Mouse (Mus musculus): ENCODE data around the gene Tfeb. TPM values are rescaled to one million over a fixed set of nuclear protein-coding genes. Genes with fewer than 3 reads are reported as not detected.

The Tfeb gene
- polyA plus RNA-seq, 1 experiment = 7.6 TPM

DNA sequence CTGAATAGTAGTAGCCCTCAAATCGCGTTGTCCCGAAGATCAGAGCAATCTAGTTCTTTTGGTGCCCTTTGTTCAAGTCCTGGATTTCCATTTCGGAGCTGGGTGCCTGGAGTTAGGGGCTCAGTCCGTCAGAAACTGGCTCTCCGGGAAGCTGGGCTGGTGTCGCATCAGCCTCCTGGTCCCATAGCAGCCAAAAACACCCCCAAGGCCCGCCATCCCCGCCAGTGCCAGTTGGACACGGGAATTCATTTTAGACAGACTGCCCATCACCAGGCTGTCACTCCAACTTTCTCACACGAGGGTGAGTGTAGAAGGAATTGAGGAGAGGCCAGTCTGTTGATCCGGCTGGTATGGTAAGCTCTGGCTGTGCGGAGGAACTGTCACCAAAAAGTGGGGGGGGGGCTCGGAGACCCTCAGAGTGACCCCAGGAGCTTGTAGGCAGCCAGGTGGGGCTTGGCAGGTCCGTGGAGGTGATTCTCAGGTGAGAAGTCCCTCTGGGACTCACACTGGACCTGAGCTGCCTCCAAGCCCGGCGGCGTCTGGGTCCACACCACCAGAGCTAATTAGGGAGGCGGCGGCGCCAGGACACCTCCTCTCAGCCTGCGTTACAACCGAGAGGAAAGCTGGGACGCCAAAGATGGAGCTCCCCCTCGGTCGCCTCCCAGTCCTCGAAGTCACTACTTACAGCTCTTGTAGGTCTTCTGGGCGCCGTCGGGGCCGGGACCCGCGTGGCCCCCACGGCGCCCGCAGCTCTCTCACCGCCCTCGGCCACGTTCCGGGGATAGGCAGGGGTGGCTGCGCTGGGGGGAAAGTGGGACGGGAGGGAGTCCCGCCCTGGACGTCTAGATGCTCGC lies 97.0 kb downstream of the Tfeb start:
- Histone ChIP-seq H3K27me3 (ENCODE audit: control insufficient read depth, insufficient read depth, insufficient read length) (peaks cover 28% of the 10 kb centered on the region), H3K79me3 (ENCODE audit: low read depth) (no peaks in the 10 kb centered on the region), H3K4me3 (ENCODE audit: insufficient read depth, poor library complexity, severe bottlenecking) (no peak overlapping the region), H3ac (ENCODE audit: control insufficient read depth, insufficient read length, low read depth) (no peak overlapping the region), H3K79me2 (ENCODE audit: control insufficient read depth, insufficient read depth) (no peaks in the 10 kb centered on the region), H3K36me3 (ENCODE audit: control insufficient read depth, insufficient read depth) (no peaks in the 10 kb centered on the region)
- TF ChIP-seq MYOG (IDR thresholded peaks at IDR 0.05; ENCODE audit: control insufficient read depth, extremely low read depth, insufficient read length) (no peak), USF1 (IDR thresholded peaks at IDR 0.05; ENCODE audit: low read depth) (no peak), CTCF (IDR thresholded peaks at IDR 0.05; ENCODE audit: control insufficient read depth, insufficient read depth, insufficient read length) (no peak), MAX (IDR thresholded peaks at IDR 0.05) (no peak), MYOD1 (IDR thresholded peaks at IDR 0.05; ENCODE audit: control insufficient read depth, insufficient read length, low read depth) (no peak), CEBPB (IDR thresholded peaks at IDR 0.05; ENCODE audit: low read depth) (no peak), FOSL1 (IDR thresholded peaks at IDR 0.05; ENCODE audit: insufficient read depth, low read length, poor library complexity, severe bottlenecking) (no peak)

GRCm38 (mm10) chr17:47834482-47834767 lies 97.6 kb downstream of the Tfeb start, which contains the start of gene Mdfi:
Gene Mdfi, minus strand, starts transcription at chr17:47834691.
- Histone ChIP-seq H3K4me3 (ENCODE audit: insufficient read depth, poor library complexity, severe bottlenecking) (no peak within 1 kb of the TSS), H3K27me3 (ENCODE audit: control insufficient read depth, insufficient read depth, insufficient read length) (peaks cover 22% of the 10 kb centered on the region), H3K36me3 (ENCODE audit: control insufficient read depth, insufficient read depth) (no peaks in the 10 kb centered on the region), H3K79me2 (ENCODE audit: control insufficient read depth, insufficient read depth) (no peaks in the 10 kb centered on the region), H3K79me3 (ENCODE audit: low read depth) (no peaks in the 10 kb centered on the region), H3ac (ENCODE audit: control insufficient read depth, insufficient read length, low read depth) (no peak within 1 kb of the TSS)
- TF ChIP-seq CTCF (IDR thresholded peaks at IDR 0.05; ENCODE audit: control insufficient read depth, insufficient read depth, insufficient read length) (no peak), MYOD1 (IDR thresholded peaks at IDR 0.05; ENCODE audit: control insufficient read depth, insufficient read length, low read depth) (no peak), CEBPB (IDR thresholded peaks at IDR 0.05; ENCODE audit: low read depth) (no peak), MYOG (IDR thresholded peaks at IDR 0.05; ENCODE audit: control insufficient read depth, extremely low read depth, insufficient read length) (no peak), USF1 (IDR thresholded peaks at IDR 0.05; ENCODE audit: low read depth) (no peak), MAX (IDR thresholded peaks at IDR 0.05) (no peak), FOSL1 (IDR thresholded peaks at IDR 0.05; ENCODE audit: insufficient read depth, low read length, poor library complexity, severe bottlenecking) (no peak)

GRCm38 (mm10) chr17:47837808-47838207 lies 101.0 kb downstream of the Tfeb start:
- Histone ChIP-seq H3K4me3 (ENCODE audit: insufficient read depth, poor library complexity, severe bottlenecking) (no peak overlapping the region), H3K79me3 (ENCODE audit: low read depth) (no peaks in the 10 kb centered on the region), H3K79me2 (ENCODE audit: control insufficient read depth, insufficient read depth) (no peaks in the 10 kb centered on the region), H3K36me3 (ENCODE audit: control insufficient read depth, insufficient read depth) (no peaks in the 10 kb centered on the region), H3ac (ENCODE audit: control insufficient read depth, insufficient read length, low read depth) (no peak overlapping the region), H3K27me3 (ENCODE audit: control insufficient read depth, insufficient read depth, insufficient read length) (peaks cover 15% of the 10 kb centered on the region)
- TF ChIP-seq USF1 (IDR thresholded peaks at IDR 0.05; ENCODE audit: low read depth) (no peak), MYOG (IDR thresholded peaks at IDR 0.05; ENCODE audit: control insufficient read depth, extremely low read depth, insufficient read length) (no peak), MYOD1 (IDR thresholded peaks at IDR 0.05; ENCODE audit: control insufficient read depth, insufficient read length, low read depth) (no peak), CEBPB (IDR thresholded peaks at IDR 0.05; ENCODE audit: low read depth) (no peak), FOSL1 (IDR thresholded peaks at IDR 0.05; ENCODE audit: insufficient read depth, low read length, poor library complexity, severe bottlenecking) (no peak), MAX (IDR thresholded peaks at IDR 0.05) (no peak), CTCF (IDR thresholded peaks at IDR 0.05; ENCODE audit: control insufficient read depth, insufficient read depth, insufficient read length) (no peak)

DNA sequence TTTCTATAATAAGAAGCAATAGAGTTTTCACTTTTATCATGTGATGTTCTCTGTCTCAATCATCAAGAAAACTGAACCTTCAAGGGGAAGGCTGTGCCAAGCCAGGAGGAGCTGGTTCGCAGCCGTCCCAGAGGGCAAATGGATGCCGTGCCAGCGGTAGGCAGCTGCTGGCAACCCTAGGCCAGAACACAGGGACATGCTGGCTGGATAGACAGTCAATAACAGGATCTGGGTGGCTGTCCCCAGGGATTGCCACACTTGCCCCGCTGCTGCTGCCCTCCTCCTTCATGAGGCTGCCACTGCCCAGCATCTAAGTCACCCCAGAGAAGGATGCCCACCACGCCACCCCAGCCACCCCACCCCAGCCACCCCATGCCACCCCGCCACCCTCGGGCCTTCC lies 104.7 kb downstream of the Tfeb start:
- no peak overlapping the region for H3K4me3 ChIP-seq (ENCODE audit: insufficient read depth, poor library complexity, severe bottlenecking)
- TF ChIP-seq FOSL1 (IDR thresholded peaks at IDR 0.05; ENCODE audit: insufficient read depth, low read length, poor library complexity, severe bottlenecking) (no peak), MYOG (IDR thresholded peaks at IDR 0.05; ENCODE audit: control insufficient read depth, extremely low read depth, insufficient read length) (no peak), MAX (IDR thresholded peaks at IDR 0.05) (no peak), CEBPB (IDR thresholded peaks at IDR 0.05; ENCODE audit: low read depth) (no peak), MYOD1 (IDR thresholded peaks at IDR 0.05; ENCODE audit: control insufficient read depth, insufficient read length, low read depth) (no peak), CTCF (IDR thresholded peaks at IDR 0.05; ENCODE audit: control insufficient read depth, insufficient read depth, insufficient read length) (no peak), USF1 (IDR thresholded peaks at IDR 0.05; ENCODE audit: low read depth) (no peak)

More for the DNA sequence above, 104.7 kb downstream of the Tfeb start:
- H3K27me3 ChIP-seq (ENCODE audit: control insufficient read depth, insufficient read depth, insufficient read length) = no peaks in the 10 kb centered on the region
- no peaks in the 10 kb centered on the region for H3K79me3 ChIP-seq (ENCODE audit: low read depth)
- no peaks in the 10 kb centered on the region for H3K36me3 ChIP-seq (ENCODE audit: control insufficient read depth, insufficient read depth)
- no peak overlapping the region for H3ac ChIP-seq (ENCODE audit: control insufficient read depth, insufficient read length, low read depth)
- no peaks in the 10 kb centered on the region for H3K79me2 ChIP-seq (ENCODE audit: control insufficient read depth, insufficient read depth)

Other genes starting within 250 kb of the Tfeb start
- gene Taf8, start 234.7 kb upstream of the Tfeb start, polyA plus RNA-seq (2012; fragmentation: generic; extraction: Trizol) = 12.2 TPM
- gene Ccnd3, start 232.0 kb upstream of the Tfeb start, polyA plus RNA-seq (2012; fragmentation: generic; extraction: Trizol) = 217 TPM
- gene Bysl, start 125.5 kb upstream of the Tfeb start, polyA plus RNA-seq (2012; fragmentation: generic; extraction: Trizol) = 42.6 TPM
- gene Med20, start 125.4 kb upstream of the Tfeb start, polyA plus RNA-seq (2012; fragmentation: generic; extraction: Trizol) = 25.8 TPM
- 1.3 TPM for gene Gm20517, start 125.4 kb upstream of the Tfeb start, polyA plus RNA-seq (2012; fragmentation: generic; extraction: Trizol)
- gene Usp49, start 106.3 kb upstream of the Tfeb start, polyA plus RNA-seq (2012; fragmentation: generic; extraction: Trizol) = 3.2 TPM
- gene Tomm6, start 48.6 kb upstream of the Tfeb start, polyA plus RNA-seq (2012; fragmentation: generic; extraction: Trizol) = 223 TPM
- gene Frs3, start 48.0 kb upstream of the Tfeb start, polyA plus RNA-seq (2012; fragmentation: generic; extraction: Trizol) = 2.2 TPM
- gene Gm21981, start 42.6 kb upstream of the Tfeb start, polyA plus RNA-seq (2012; fragmentation: generic; extraction: Trizol) = 1.3 TPM
- gene Prickle4, start 42.3 kb upstream of the Tfeb start, polyA plus RNA-seq (2012; fragmentation: generic; extraction: Trizol) = 0.12 TPM
- gene Pgc, start 10.2 kb upstream of the Tfeb start, polyA plus RNA-seq (2012; fragmentation: generic; extraction: Trizol) = not detected
- 0.68 TPM for gene Mdfi, start 97.7 kb downstream of the Tfeb start, polyA plus RNA-seq (2012; fragmentation: generic; extraction: Trizol)
- gene Foxp4, start 187.6 kb downstream of the Tfeb start, polyA plus RNA-seq (2012; fragmentation: generic; extraction: Trizol) = 32.4 TPM